Mouse (Mus musculus) heart, embryonic 15.5 days (tissue): ENCODE measurements around the gene Slc25a21. TPM values are rescaled to one million over a fixed set of nuclear protein-coding genes. Genes with fewer than 3 reads are reported as not detected.

Experiments used
- ATAC-seq: fragments of 200-750 bp; cut with Nextera tagmentation; replicated peaks from 2 replicates; pipeline ENCODE4 v1.8.0; 2017; ENCODE audit warnings: low read depth, moderate TSS enrichment; ENCODE audit not compliant: insufficient number of reproducible peaks, insufficient read depth, low FRiP score
- H3K27ac ChIP-seq: fragments of 300-500 bp; sonication (generic); 2 replicates; pipeline ENCODE4 v1.5.1; 2015; ENCODE audit warnings: mild to moderate bottlenecking, inconsistent platforms
- H3K27me3 ChIP-seq: fragments of 300-500 bp; sonication (generic); 2 replicates; pipeline ENCODE4 v1.6.1; 2015; ENCODE audit warnings: inconsistent platforms
- H3K36me3 ChIP-seq: fragments of 300-500 bp; sonication (generic); 2 replicates; pipeline ENCODE4 v1.6.1; 2015; ENCODE audit warnings: mild to moderate bottlenecking, inconsistent platforms
- H3K4me1 ChIP-seq: fragments of 300-500 bp; sonication (generic); replicated peaks from 2 replicates; pipeline ENCODE4 v1.6.1; 2015; ENCODE audit warnings: inconsistent platforms
- H3K4me2 ChIP-seq: fragments of 300-500 bp; sonication (generic); 2 replicates; pipeline ENCODE4 v1.6.1; 2015; ENCODE audit warnings: inconsistent platforms, mild to moderate bottlenecking, moderate library complexity
- H3K4me3 ChIP-seq: fragments of 300-500 bp; sonication (generic); 2 replicates; pipeline ENCODE4 v1.5.1; 2015; ENCODE audit warnings: mild to moderate bottlenecking, inconsistent platforms
- H3K9ac ChIP-seq: fragments of 300-500 bp; sonication (generic); 2 replicates; pipeline ENCODE4 v1.6.1; 2015; ENCODE audit warnings: mild to moderate bottlenecking, inconsistent platforms
- H3K9me3 ChIP-seq: fragments of 300-500 bp; sonication (generic); replicated peaks from 2 replicates; pipeline ENCODE4 v1.6.1; 2016; ENCODE audit warnings: inconsistent platforms
- WGBS: fragments of 180-500 bp; shearing (Covaris S2); methylation state at CpG from one replicate; pipeline ENCODE4 v1.1.7; 2015; ENCODE audit warnings: mixed read lengths; 5-methylcytosine and 5-hydroxymethylcytosine counted together
- polyA plus RNA-seq: library from polyadenylated mRNA; unstranded; fragments of >200 nt; fragmentation: Nextera tagmentation; extraction: Ambion mirVana; gene quantifications from 2 replicates; pipeline ENCODE4 v1.2.1, GENCODE M21; 2015

Gene Slc25a21
- polyA plus RNA-seq, 1 experiment from 2014 or later = 0.21 TPM

DNA sequence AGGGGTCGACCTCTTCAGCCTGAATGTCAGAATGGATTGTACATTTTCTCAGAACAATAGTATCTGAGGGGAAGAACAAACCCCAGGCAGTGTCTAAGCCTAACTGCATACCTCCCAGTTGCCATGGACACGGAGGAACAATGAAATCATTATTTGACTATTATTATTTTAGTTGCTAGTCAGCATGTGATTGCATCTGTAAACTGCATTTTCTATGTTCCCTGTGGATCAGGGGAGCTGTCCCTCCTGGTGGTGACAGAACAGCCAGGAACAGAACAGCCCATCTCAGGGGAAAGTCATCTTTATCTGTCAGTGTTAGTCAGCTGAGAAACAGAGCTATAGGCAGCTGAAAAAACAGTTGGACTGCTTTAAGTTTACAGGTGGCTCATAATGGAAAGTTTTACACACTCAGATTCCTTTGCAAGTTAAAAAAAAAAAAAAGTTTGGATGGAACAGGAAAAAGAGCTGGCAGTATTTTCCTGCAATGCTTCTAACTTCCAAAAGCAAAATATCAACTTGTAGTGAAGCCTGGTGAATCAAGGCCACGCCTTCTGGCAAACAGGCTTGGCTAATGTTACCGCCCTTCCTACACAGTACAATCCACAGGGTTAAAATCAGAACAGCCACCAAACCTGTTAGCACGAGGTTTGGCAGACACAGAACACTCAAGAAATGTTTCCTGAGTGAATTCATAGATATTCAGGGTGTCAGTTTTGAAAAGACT is 17.6 kb downstream of the Slc25a21 start:
- 39% methylated on average over 5 of the region's 5 CpGs for WGBS
- H3K4me2 ChIP-seq = no peak overlapping the region
- H3K27me3 ChIP-seq = no peaks in the 10 kb centered on the region
- no peak overlapping the region for H3K9ac ChIP-seq
- no peak overlapping the region for H3K4me3 ChIP-seq
- ATAC-seq = 0 out of 2 replicates have a peak, but pooled peaks have one; percentile 43
- no peak overlapping the region for H3K27ac ChIP-seq
- H3K4me1 ChIP-seq = peaks cover 3% of the 10 kb centered on the region; the same call in 1 of the 2 replicates
- no peaks in the 10 kb centered on the region for H3K36me3 ChIP-seq
- no peaks in the 10 kb centered on the region for H3K9me3 ChIP-seq

DNA sequence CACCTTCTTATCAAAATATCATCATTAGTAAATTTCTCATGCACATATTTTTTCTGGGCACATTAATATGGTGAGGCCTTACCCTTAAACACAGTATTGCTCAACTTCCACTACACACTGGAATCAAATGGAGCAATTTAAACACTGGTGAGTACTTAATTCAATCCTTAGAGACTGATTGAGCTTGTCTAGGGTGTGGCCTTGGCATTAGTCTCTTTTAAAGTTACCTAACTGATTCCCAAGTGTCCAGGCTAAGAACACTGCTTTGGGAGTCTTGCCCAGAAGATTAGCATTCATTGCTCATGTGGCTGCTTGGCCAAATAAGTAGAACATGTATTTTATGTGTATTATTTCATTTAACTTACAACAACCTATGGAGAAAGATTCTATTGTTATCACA is 18.5 kb downstream of the Slc25a21 start:
- Histone ChIP-seq H3K36me3 (no peaks in the 10 kb centered on the region), H3K4me1 (peaks cover 3% of the 10 kb centered on the region; the same call in 1 of the 2 replicates), H3K27me3 (no peaks in the 10 kb centered on the region), H3K9me3 (no peaks in the 10 kb centered on the region), H3K9ac (no peak overlapping the region), H3K4me2 (no peak overlapping the region), H3K27ac (no peak overlapping the region), H3K4me3 (no peak overlapping the region)
- no peak for ATAC-seq

DNA sequence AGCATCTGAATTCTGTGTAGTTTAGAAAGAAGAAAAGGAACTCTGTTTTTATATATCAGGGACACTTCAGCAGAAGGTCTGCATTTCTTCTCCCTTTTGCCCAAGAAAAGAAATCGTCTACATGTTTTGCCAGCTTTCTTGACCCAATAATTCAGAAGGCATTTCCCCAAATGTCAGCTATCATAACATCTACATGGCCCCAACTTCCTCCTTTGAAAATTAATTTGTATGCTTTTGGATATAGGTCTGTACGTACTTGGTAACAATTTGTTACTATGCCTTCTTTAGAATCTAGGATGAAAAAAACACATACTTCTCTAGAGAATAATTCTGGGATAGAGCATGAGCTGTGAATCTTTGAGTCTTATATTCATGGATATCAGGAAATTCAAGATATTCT is 34.0 kb downstream of the Slc25a21 start:
- 57% methylated on average over 2 of the region's 2 CpGs for WGBS
- no peaks in the 10 kb centered on the region for H3K27me3 ChIP-seq
- no peak for ATAC-seq
- no peak overlapping the region for H3K9ac ChIP-seq
- H3K27ac ChIP-seq = no peak overlapping the region
- H3K4me1 ChIP-seq = no peaks in the 10 kb centered on the region
- H3K4me2 ChIP-seq = no peak overlapping the region
- H3K36me3 ChIP-seq = no peaks in the 10 kb centered on the region
- H3K4me3 ChIP-seq = no peak overlapping the region
- H3K9me3 ChIP-seq = no peaks in the 10 kb centered on the region

DNA sequence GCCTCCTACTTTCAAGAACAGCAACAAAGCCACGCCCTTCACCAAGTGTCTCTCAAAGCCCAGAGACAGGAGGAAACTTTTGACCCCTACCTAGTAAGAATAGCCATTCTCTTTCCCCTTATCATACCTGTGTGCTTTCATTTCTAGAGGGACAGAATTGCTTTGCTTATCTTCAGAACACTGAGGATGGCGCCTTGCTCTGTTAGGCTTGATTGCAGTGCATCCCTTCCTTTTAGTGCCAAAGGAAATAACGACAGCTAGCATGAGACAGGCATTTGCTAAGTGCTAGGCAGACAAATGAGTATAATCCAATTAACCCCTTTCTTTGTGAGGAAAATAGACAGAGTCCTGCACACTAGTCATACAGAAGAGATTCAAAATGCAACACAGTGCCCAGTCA is 34.4 kb downstream of the Slc25a21 start:
- ATAC-seq = no peak
- whole genome bisulfite sequencing = 28% methylated on average over 3 of the region's 3 CpGs

DNA sequence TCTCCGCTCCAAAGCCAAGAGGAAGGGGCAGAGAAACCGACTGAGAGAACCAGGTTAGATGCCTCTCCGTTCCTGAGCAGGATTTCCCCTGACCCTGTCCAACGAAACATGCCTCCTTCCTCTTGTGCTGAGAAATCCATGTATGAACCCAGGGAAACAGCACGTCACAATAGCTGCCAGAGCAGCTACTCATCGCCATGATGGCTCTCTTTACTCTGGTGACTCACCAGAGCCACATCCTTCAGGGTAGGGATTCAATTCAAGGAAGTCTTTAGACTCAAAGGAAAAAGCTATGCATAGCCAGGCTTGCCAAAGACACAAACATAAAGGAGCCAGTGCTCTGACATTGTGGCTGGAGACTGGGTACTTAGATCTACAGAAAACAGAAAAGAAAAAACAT is 37.4 kb downstream of the Slc25a21 start:
- Histone ChIP-seq H3K9me3 (no peaks in the 10 kb centered on the region), H3K4me2 (no peak overlapping the region), H3K27me3 (no peaks in the 10 kb centered on the region), H3K9ac (no peak overlapping the region), H3K4me1 (no peaks in the 10 kb centered on the region), H3K27ac (no peak overlapping the region), H3K36me3 (no peaks in the 10 kb centered on the region), H3K4me3 (no peak overlapping the region)
- ATAC-seq = no peak
- 68% methylated on average over 6 of the region's 6 CpGs for WGBS

More for the DNA sequence above, 34.4 kb downstream of the Slc25a21 start:
- Histone ChIP-seq H3K4me2 (no peak overlapping the region), H3K9ac (no peak overlapping the region), H3K27me3 (no peaks in the 10 kb centered on the region), H3K9me3 (no peaks in the 10 kb centered on the region), H3K4me3 (no peak overlapping the region), H3K4me1 (no peaks in the 10 kb centered on the region), H3K27ac (no peak overlapping the region), H3K36me3 (no peaks in the 10 kb centered on the region)

DNA sequence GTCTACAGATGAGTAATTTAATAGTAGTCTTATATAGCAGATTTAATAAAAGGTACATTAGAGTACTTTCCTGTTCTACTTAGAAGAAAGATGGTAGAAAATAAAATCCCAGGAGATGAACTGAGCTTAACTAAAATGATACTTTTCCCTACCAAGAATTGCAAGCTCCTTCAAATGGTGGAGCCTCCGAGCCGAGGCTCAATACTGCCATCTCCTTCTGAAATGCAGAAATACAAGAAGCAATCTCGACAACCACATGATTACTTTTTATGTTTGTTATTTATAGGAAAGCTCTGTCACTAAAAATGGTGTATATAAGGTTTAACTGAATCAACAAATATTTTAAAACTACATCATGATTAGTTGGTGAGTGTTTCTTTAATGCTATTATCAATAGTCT is 39.0 kb downstream of the Slc25a21 start:
- ATAC-seq = no peak
- 39% methylated on average over 3 of the region's 3 CpGs for WGBS
- Histone ChIP-seq H3K27me3 (no peaks in the 10 kb centered on the region), H3K4me2 (no peak overlapping the region), H3K9ac (no peak overlapping the region), H3K9me3 (no peaks in the 10 kb centered on the region), H3K4me1 (no peaks in the 10 kb centered on the region), H3K4me3 (no peak overlapping the region), H3K27ac (no peak overlapping the region), H3K36me3 (no peaks in the 10 kb centered on the region)

DNA sequence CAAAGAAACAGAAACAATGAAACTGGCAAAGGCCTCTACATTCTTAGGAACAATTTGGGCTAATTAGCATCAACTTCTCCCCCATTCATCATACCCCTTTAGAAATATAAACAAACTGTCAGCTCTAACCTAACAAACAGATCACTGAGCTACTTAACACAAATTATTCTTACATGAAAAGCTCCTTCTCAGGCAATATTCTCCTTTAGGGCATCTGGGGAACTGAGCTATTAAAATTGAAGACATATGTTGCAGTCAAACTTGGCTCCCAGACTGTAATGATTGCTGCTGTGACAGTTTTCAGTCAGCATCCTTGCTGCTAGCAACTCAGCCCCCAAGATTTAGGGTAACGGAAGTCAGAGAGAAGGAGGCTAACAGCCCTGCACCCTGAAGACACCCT is 58.3 kb downstream of the Slc25a21 start:
- Histone ChIP-seq H3K4me1 (no peaks in the 10 kb centered on the region), H3K9ac (no peak overlapping the region), H3K4me3 (no peak overlapping the region), H3K27ac (no peak overlapping the region), H3K36me3 (no peaks in the 10 kb centered on the region), H3K27me3 (no peaks in the 10 kb centered on the region), H3K4me2 (no peak overlapping the region), H3K9me3 (no peaks in the 10 kb centered on the region)
- ATAC-seq = no peak
- WGBS = 57% methylated on average over 1 of the region's 1 CpGs

DNA sequence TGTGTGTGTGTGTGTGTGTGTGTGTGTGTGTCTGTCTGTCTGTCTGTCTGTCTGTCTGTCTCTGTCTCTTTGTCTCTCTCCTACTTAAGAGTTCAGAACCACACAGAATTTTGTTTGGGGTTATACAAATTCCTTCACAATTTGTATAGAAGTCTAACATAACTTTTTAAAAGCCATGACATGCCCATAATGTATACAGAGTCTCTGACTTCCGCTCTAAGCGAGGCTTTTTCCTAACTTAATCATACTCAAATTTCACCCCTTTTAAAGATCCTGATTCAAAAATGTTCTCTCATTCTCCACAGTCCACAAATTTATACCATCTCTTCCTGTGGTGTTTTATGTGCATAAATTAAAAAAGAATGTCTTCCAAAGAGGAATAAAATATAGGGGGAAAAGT is 59.5 kb downstream of the Slc25a21 start:
- Histone ChIP-seq H3K9ac (no peak overlapping the region), H3K4me3 (no peak overlapping the region), H3K36me3 (no peaks in the 10 kb centered on the region), H3K4me2 (no peak overlapping the region), H3K27ac (no peak overlapping the region), H3K9me3 (no peaks in the 10 kb centered on the region), H3K4me1 (no peaks in the 10 kb centered on the region), H3K27me3 (no peaks in the 10 kb centered on the region)
- 69% methylated on average over 2 of the region's 2 CpGs for WGBS
- no peak for ATAC-seq

DNA sequence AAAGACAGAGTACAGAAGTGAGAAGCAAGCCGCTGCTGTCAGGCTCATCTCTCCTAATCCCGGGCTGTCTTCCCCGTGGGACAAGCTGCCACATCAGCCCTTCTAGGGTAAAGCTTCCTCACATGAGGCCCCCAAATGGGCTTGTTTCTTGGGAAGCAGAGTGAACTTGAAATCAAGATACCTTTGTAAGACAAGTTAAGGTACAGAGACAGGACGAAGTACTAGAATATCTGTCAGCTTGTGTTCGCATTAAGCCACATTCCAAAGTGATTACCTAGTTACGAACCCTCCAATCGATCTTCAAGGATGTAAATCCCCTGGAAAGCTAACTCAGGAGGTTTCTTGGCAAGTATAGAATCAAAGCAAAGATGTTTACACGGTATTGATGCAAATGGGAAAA is 78.7 kb downstream of the Slc25a21 start:
- no peak for ATAC-seq

DNA sequence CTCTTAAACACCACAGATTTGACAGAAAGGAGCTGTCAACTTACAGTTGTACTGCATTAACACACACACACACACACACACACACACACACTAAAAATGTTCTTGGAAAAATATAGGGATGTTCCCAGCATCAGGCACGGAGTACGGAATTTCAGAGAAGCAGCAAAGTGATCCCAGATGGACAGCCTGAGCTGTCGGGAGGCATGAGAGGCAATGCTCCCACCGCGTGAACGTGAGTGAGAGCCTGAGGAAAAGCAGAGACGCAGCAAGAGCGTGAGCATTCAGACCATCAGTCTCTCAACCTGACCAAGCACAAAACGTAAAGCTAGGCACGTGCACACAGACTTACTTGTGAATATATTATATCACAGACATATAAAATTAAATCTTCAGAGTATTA is 81.8 kb downstream of the Slc25a21 start:
- Histone ChIP-seq H3K4me3 (no peak overlapping the region), H3K36me3 (no peaks in the 10 kb centered on the region), H3K9ac (no peak overlapping the region), H3K27me3 (no peaks in the 10 kb centered on the region), H3K4me1 (no peaks in the 10 kb centered on the region), H3K27ac (no peak overlapping the region), H3K9me3 (no peaks in the 10 kb centered on the region), H3K4me2 (no peak overlapping the region)
- 56% methylated on average over 10 of the region's 10 CpGs for WGBS
- ATAC-seq = no peak

More for the DNA sequence above, 78.7 kb downstream of the Slc25a21 start:
- 30% methylated on average over 8 of the region's 8 CpGs for WGBS
- H3K36me3 ChIP-seq = no peaks in the 10 kb centered on the region
- H3K27ac ChIP-seq = no peak overlapping the region
- H3K4me2 ChIP-seq = no peak overlapping the region
- H3K4me1 ChIP-seq = 0 out of 2 replicates have a peak, but pooled peaks cover 3% of the 10 kb centered on the region
- no peak overlapping the region for H3K4me3 ChIP-seq
- H3K9ac ChIP-seq = no peak overlapping the region
- no peaks in the 10 kb centered on the region for H3K27me3 ChIP-seq
- no peaks in the 10 kb centered on the region for H3K9me3 ChIP-seq

DNA sequence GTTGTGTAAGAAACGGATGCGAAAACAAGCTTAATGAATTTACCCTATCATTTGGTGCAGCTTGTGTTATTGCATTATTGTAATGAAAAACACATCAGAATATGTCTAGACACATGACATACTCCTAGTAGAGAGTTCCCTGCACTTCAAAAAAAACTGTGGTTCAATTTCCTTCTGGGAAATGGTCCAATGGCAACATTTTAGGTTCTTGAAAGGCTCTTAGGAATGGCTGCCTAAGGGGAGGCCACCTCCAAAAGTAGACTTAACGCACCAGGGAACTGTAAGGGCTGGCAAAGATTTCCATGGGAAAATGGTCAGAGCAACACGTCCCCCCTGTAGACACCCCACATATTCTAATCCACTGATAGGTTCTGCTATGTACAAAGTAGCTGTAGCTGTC is 87.9 kb downstream of the Slc25a21 start:
- Histone ChIP-seq H3K36me3 (no peaks in the 10 kb centered on the region), H3K27me3 (no peaks in the 10 kb centered on the region), H3K9me3 (no peaks in the 10 kb centered on the region), H3K4me3 (no peak overlapping the region), H3K27ac (no peak overlapping the region), H3K9ac (no peak overlapping the region), H3K4me1 (no peaks in the 10 kb centered on the region), H3K4me2 (no peak overlapping the region)
- ATAC-seq = no peak
- 71% methylated on average over 4 of the region's 4 CpGs for WGBS

DNA sequence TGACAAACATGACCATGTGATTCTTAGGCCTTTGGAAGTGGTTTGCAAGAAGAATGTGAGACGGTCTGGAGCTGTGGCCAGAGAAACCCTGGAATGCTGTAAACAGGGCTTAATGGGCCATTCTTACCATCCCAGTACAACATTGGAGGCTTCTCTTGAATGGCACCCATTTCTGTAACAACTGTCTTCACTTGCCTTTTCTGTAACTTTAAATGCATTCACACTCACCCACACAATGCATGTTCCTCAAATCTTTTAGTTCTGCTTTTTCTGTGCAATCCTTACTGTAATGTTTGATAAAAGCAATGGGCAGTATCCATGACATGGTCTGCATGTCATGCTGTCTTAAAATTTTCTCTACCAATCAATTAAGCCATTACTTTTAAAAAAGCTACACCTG is 95.0 kb downstream of the Slc25a21 start:
- ATAC-seq = no peak
- Histone ChIP-seq H3K4me1 (no peaks in the 10 kb centered on the region), H3K36me3 (no peaks in the 10 kb centered on the region), H3K27ac (no peak overlapping the region), H3K4me2 (no peak overlapping the region), H3K9me3 (no peaks in the 10 kb centered on the region), H3K9ac (no peak overlapping the region), H3K27me3 (no peaks in the 10 kb centered on the region), H3K4me3 (no peak overlapping the region)
- 71% methylated on average over 1 of the region's 1 CpGs for WGBS
